23 mouse cellular contexts compared by ENCODE assay signal in genomic region chr11:102049875-102050482, GRCm38 (mm10). TPM values are rescaled to one million over a fixed set of nuclear protein-coding genes. Genes with fewer than 3 reads are reported as not detected.
DNase-seq lines count a peak whose midpoint lies in the region; ATAC-seq and TF ChIP-seq lines count a peak whose summit lies in the region.
"Had no signal": no experiment of that assay in that cellular context is flagged by ENCODE, and none has a peak within 500 bp of the region (broad histone marks: within the 10 kb centered on the region; RNA-seq: fewer than 3 reads in every experiment).

No protein-coding gene starts in this region.

- no peak overlapping the region for H3K4me3 ChIP-seq in kidney, embryonic 15.5 days (replicated peaks)
- no peak overlapping the region for H3K4me3 ChIP-seq in kidney, postnatal 0 days (replicated peaks; ENCODE audit: low read depth, low read length)
- no peak overlapping the region for H3K4me3 ChIP-seq in embryonic facial prominence, embryonic 10.5 days
- H3K4me3 ChIP-seq: forebrain, embryonic 10.5 days; hindbrain, embryonic 12.5 days; limb, embryonic 15.5 days; midbrain, embryonic 10.5 days had no signal

- H3K9ac ChIP-seq in kidney, embryonic 15.5 days, result no peak overlapping the region
- H3K9ac ChIP-seq in kidney, postnatal 0 days (ENCODE audit: low read depth, low read length), result no peak overlapping the region
- H3K9ac ChIP-seq: hindbrain, embryonic 12.5 days; limb, embryonic 15.5 days had no signal

- peaks cover 9% of the 10 kb centered on the region for H3K9me3 ChIP-seq in kidney, embryonic 15.5 days (replicated peaks)
- no peaks in the 10 kb centered on the region for H3K9me3 ChIP-seq in kidney, postnatal 0 days (replicated peaks; ENCODE audit: low read length)
- peaks cover 14% of the 10 kb centered on the region for H3K9me3 ChIP-seq in embryonic facial prominence, embryonic 10.5 days
- H3K9me3 ChIP-seq: limb, embryonic 15.5 days had no signal

- H3K27me3 ChIP-seq in kidney, embryonic 15.5 days, result no peaks in the 10 kb centered on the region
- no peaks in the 10 kb centered on the region for H3K27me3 ChIP-seq in kidney, postnatal 0 days (ENCODE audit: insufficient read depth, low read length)
- 0 out of 2 replicates have a peak, but pooled peaks cover 4% of the 10 kb centered on the region for H3K27me3 ChIP-seq in embryonic facial prominence, embryonic 10.5 days (replicated peaks; ENCODE audit: low read depth, poor library complexity, severe bottlenecking)
- H3K27me3 ChIP-seq: hindbrain, embryonic 12.5 days; limb, embryonic 15.5 days had no signal

- DNase-seq in kidney, adult 9 months, result peak; percentile 61
- DNase-seq in R1 (ENCODE audit: low read depth, low spot score), result peak; percentile 84
- peak; percentile 68 for DNase-seq in heart, adult 8-10 months (ENCODE audit: low spot score)
- DNase-seq in kidney, postnatal 0 days (ENCODE audit: low spot score), result peak; percentile 32
- no peak for DNase-seq in yolk sac, embryonic 10.5 days (ENCODE audit: low spot score)
- no peak for DNase-seq in spleen, postnatal 10 days (ENCODE audit: low spot score in 2 of 2)
- no peak for DNase-seq in embryonic facial prominence, embryonic 10.5 days (ENCODE audit: low spot score)
- DNase-seq: cerebellum, adult 11-12 months; thymus, postnatal 25 days had no signal

- H3K36me3 ChIP-seq in kidney, embryonic 15.5 days, result no peaks in the 10 kb centered on the region
- H3K36me3 ChIP-seq in kidney, postnatal 0 days (ENCODE audit: insufficient read depth, low read length), result no peaks in the 10 kb centered on the region
- 0 out of 2 replicates have a peak, but pooled peaks cover 2% of the 10 kb centered on the region for H3K36me3 ChIP-seq in embryonic facial prominence, embryonic 10.5 days (replicated peaks)
- H3K36me3 ChIP-seq: forebrain, embryonic 10.5 days; hindbrain, embryonic 12.5 days; limb, embryonic 15.5 days; midbrain, embryonic 10.5 days had no signal

- TF ChIP-seq CTCF in kidney, postnatal 0 days (IDR thresholded peaks at IDR 0.05; ENCODE audit: low read depth), result no peak

- 55% methylated on average over 14 of the region's 14 CpGs for WGBS in kidney, embryonic 15.5 days
- 54% methylated on average over 14 of the region's 14 CpGs for WGBS in kidney, postnatal 0 days
- WGBS in embryonic facial prominence, embryonic 10.5 days, result 57% methylated on average over 14 of the region's 14 CpGs

- H3K27ac ChIP-seq in kidney, embryonic 15.5 days, result no peak overlapping the region
- 0 out of 2 replicates have a peak overlapping the region, but pooled peaks have one; percentile 27 for H3K27ac ChIP-seq in kidney, postnatal 0 days
- H3K27ac ChIP-seq in embryonic facial prominence, embryonic 10.5 days (replicated peaks), result no peak overlapping the region
- H3K27ac ChIP-seq: forebrain, embryonic 10.5 days; hindbrain, embryonic 12.5 days; limb, embryonic 15.5 days; midbrain, embryonic 10.5 days had no signal

- peaks cover 35% of the 10 kb centered on the region for H3K4me1 ChIP-seq in kidney, embryonic 15.5 days
- H3K4me1 ChIP-seq in kidney, postnatal 0 days (replicated peaks; ENCODE audit: insufficient read depth, low read length), result peaks cover 12% of the 10 kb centered on the region
- peaks cover 6% of the 10 kb centered on the region; the same call in 1 of the 2 replicates for H3K4me1 ChIP-seq in embryonic facial prominence, embryonic 10.5 days
- H3K4me1 ChIP-seq: hindbrain, embryonic 12.5 days had no signal

- no peak overlapping the region for H3K4me2 ChIP-seq in kidney, embryonic 15.5 days
- H3K4me2 ChIP-seq in kidney, postnatal 0 days (ENCODE audit: low read length), result no peak overlapping the region
- H3K4me2 ChIP-seq: hindbrain, embryonic 12.5 days; limb, embryonic 15.5 days had no signal

- ATAC-seq in kidney, embryonic 15.5 days (replicated peaks; ENCODE audit: low FRiP score), result no peak; the same call in 1 of the 2 replicates
- ATAC-seq in kidney, postnatal 0 days (replicated peaks; ENCODE audit: low FRiP score, low read depth), result no peak
- ATAC-seq: CD4-positive, CD25-positive, alpha-beta regulatory T cell, adult 4 months had no signal

RNA-seq across cellular contexts. Expression of gene Cd300lg, which starts 8.7 kb away (rescaled TPM):
- polyA plus RNA-seq in kidney, embryonic 15.5 days (2015; fragmentation: Nextera tagmentation; extraction: Ambion mirVana), result 0.82 and 1.1 TPM in 2 replicates
- total RNA-seq in heart, adult 8-10 months (2022), result 10 to 100 TPM; 56.7 to 79.2 (median 64.0) TPM
- polyA plus RNA-seq in kidney, postnatal 0 days (2015; fragmentation: Nextera tagmentation; extraction: Ambion mirVana), result 2.8 and 2.9 TPM in 2 replicates
- 0.28 and 0.51 TPM in 2 replicates for polyA plus RNA-seq in embryonic facial prominence, embryonic 10.5 days (2016; fragmentation: Nextera tagmentation; extraction: Ambion mirVana)
- total RNA-seq: layer of hippocampus, adult 8-10 months had no signal
- polyA plus RNA-seq: CD4-positive, CD25-positive, alpha-beta regulatory T cell, adult 4 months had no signal

RNA-seq across cellular contexts. Expression of gene Mpp3, which starts 21.7 kb away (rescaled TPM):
- 7.8 and 11.0 TPM in 2 replicates for polyA plus RNA-seq in kidney, embryonic 15.5 days (2015; fragmentation: Nextera tagmentation; extraction: Ambion mirVana)
- total RNA-seq in heart, adult 8-10 months (2022), result 1 to 10 TPM in 3 of 4 experiments, under 1 TPM in 1; 0.92 to 2.6 (median 1.5) TPM
- 3.5 and 4.2 TPM in 2 replicates for polyA plus RNA-seq in kidney, postnatal 0 days (2015; fragmentation: Nextera tagmentation; extraction: Ambion mirVana)
- 8.2 and 10.3 TPM in 2 replicates for polyA plus RNA-seq in embryonic facial prominence, embryonic 10.5 days (2016; fragmentation: Nextera tagmentation; extraction: Ambion mirVana)
- total RNA-seq: common myeloid progenitor, adult 5-6 weeks had no signal

RNA-seq across cellular contexts. Expression of gene Mpp2, which starts 38.3 kb away (rescaled TPM):
- 14.0 and 14.2 TPM in 2 replicates for polyA plus RNA-seq in kidney, embryonic 15.5 days (2015; fragmentation: Nextera tagmentation; extraction: Ambion mirVana)
- 1 to 10 TPM; 2.6 to 4.7 (median 4.3) TPM for total RNA-seq in heart, adult 8-10 months (2022)
- 8.8 and 9.3 TPM in 2 replicates for polyA plus RNA-seq in kidney, postnatal 0 days (2015; fragmentation: Nextera tagmentation; extraction: Ambion mirVana)
- 12.5 and 12.9 TPM in 2 replicates for polyA plus RNA-seq in embryonic facial prominence, embryonic 10.5 days (2016; fragmentation: Nextera tagmentation; extraction: Ambion mirVana)

RNA-seq across cellular contexts. Expression of gene Ppy, which starts 51.1 kb away (rescaled TPM):
- not detected in 2 replicates for polyA plus RNA-seq in kidney, embryonic 15.5 days (2015; fragmentation: Nextera tagmentation; extraction: Ambion mirVana)
- not detected for total RNA-seq in heart, adult 8-10 months (2022)
- polyA plus RNA-seq in kidney, postnatal 0 days (2015; fragmentation: Nextera tagmentation; extraction: Ambion mirVana), result not detected in 2 replicates
- polyA plus RNA-seq in embryonic facial prominence, embryonic 10.5 days (2016; fragmentation: Nextera tagmentation; extraction: Ambion mirVana), result not detected in 2 replicates
- total RNA-seq: adrenal gland, adult 18-20 months; common myeloid progenitor, adult 5-6 weeks; gastrocnemius, postnatal 4 days; layer of hippocampus, adult 8-10 months had no signal
- polyA plus RNA-seq: CD4-positive, CD25-positive, alpha-beta regulatory T cell, adult 4 months; embryonic facial prominence, embryonic 14.5 days; forebrain, embryonic 10.5 days; hindbrain, embryonic 12.5 days; limb, embryonic 15.5 days; lung, embryonic 16.5 days; midbrain, embryonic 10.5 days; neural tube, embryonic 14.5 days; small intestine, adult 2 months had no signal

RNA-seq across cellular contexts. Expression of gene Pyy, which starts 57.7 kb away (rescaled TPM):
- 3.6 TPM in 1 of 2 replicates, not detected in the other for polyA plus RNA-seq in kidney, embryonic 15.5 days (2015; fragmentation: Nextera tagmentation; extraction: Ambion mirVana)
- not detected for total RNA-seq in heart, adult 8-10 months (2022)
- polyA plus RNA-seq in kidney, postnatal 0 days (2015; fragmentation: Nextera tagmentation; extraction: Ambion mirVana), result not detected in 2 replicates
- 0.32 and 0.49 TPM in 2 replicates for polyA plus RNA-seq in embryonic facial prominence, embryonic 10.5 days (2016; fragmentation: Nextera tagmentation; extraction: Ambion mirVana)
- total RNA-seq: adrenal gland, adult 18-20 months; common myeloid progenitor, adult 5-6 weeks; gastrocnemius, postnatal 4 days; layer of hippocampus, adult 8-10 months had no signal
- polyA plus RNA-seq: CD4-positive, CD25-positive, alpha-beta regulatory T cell, adult 4 months; forebrain, embryonic 10.5 days; limb, embryonic 15.5 days; lung, embryonic 16.5 days; midbrain, embryonic 10.5 days; neural tube, embryonic 14.5 days had no signal

Comparison
In these comparisons a context has a peak if more than half of its experiments do, and no peak if none do; other contexts are left out.
1. DNase-seq: peak in kidney, adult 9 months (single experiment), R1 (single experiment), heart, adult 8-10 months (single experiment) and kidney, postnatal 0 days (single experiment); none in yolk sac, embryonic 10.5 days (single experiment), spleen, postnatal 10 days (0 of 2) and embryonic facial prominence, embryonic 10.5 days (single experiment).